Mouse (Mus musculus): Measurements from ENCODE around the gene 1700020N01Rik.

DNA sequence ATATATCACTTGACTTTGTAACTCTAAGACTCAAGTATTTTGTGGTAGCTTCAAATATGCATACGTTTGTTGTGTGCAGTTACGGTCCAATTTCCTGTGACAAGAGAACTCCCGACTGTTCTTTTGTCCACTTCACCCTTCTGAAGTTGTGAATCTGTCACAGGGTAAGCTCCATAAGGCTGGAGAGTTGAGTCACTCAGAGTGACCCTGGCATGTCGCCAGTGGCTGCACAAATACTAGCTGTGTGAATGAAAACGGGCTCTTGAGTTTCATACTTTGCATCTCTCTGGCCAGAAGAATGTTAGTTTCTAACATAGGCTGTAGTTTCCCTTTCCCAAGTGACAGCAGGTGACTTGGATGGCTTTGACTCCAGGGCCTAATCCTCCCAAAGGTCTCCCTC is 14.0 kb downstream of the 1700020N01Rik start:
- no peak for TF ChIP-seq CTCF (IDR thresholded peaks at IDR 0.05; ENCODE audit: low read depth, low read length)
- TF ChIP-seq GATA1 (IDR thresholded peaks at IDR 0.05; ENCODE audit: borderline replicate concordance, low read length), result no peak
- no peak for TF ChIP-seq POLR2AphosphoS5 (IDR thresholded peaks at IDR 0.05; ENCODE audit: insufficient replicate concordance, low read depth, low read length)
- no peak for TF ChIP-seq GATA2 (IDR thresholded peaks at IDR 0.05; ENCODE audit: borderline replicate concordance, low read depth, low read length)

Measured in G1E (cell line).